16 mouse cellular contexts compared by ENCODE assay signal in genomic region chr11:18996289-18996688, GRCm38 (mm10). TPM values are rescaled to one million over a fixed set of nuclear protein-coding genes. Genes with fewer than 3 reads are reported as not detected.
DNase-seq lines count a peak whose midpoint lies in the region; ATAC-seq and TF ChIP-seq lines count a peak whose summit lies in the region.
"Had no signal": no experiment of that assay in that cellular context is flagged by ENCODE, and none has a peak within 500 bp of the region (broad histone marks: within the 10 kb centered on the region; RNA-seq: fewer than 3 reads in every experiment).

No protein-coding gene starts in this region.

- H3K27ac ChIP-seq in heart, adult 2 months: no peak overlapping the region
- no peak overlapping the region for H3K27ac ChIP-seq in lung, postnatal 0 days (ENCODE audit: low read length)
- H3K27ac ChIP-seq in MEL (ENCODE audit: control insufficient read depth, low read depth, low read length): no peak overlapping the region
- H3K27ac ChIP-seq: lung, embryonic 15.5 days; midbrain, embryonic 15.5 days; neural tube, embryonic 13.5 days had no signal

- no peak for TF ChIP-seq EP300 in heart, adult 2 months (IDR thresholded peaks at IDR 0.05; ENCODE audit: insufficient read depth, low read depth, low read length)
- no peak for TF ChIP-seq EP300 in lung, postnatal 0 days (IDR thresholded peaks at IDR 0.05)
- TF ChIP-seq EP300 in MEL (IDR thresholded peaks at IDR 0.05; ENCODE audit: low read depth in 1 of 2, low read length in 2 of 2): no peak

- peak; percentile 43 for TF ChIP-seq CTCF in heart, adult 2 months (IDR thresholded peaks at IDR 0.05)
- TF ChIP-seq CTCF in lung, postnatal 0 days (IDR thresholded peaks at IDR 0.05): peak; percentile 39
- peak; percentile 26 to 45 (median 38); a peak in 5 of 6 replicates for TF ChIP-seq CTCF in MEL (IDR thresholded peaks at IDR 0.05 in 2 of 3, conservative IDR thresholded peaks at IDR 0.05 in 1 of 3; ENCODE audit: control insufficient read depth in 1 of 3, insufficient read depth in 1 of 3, low read depth in 2 of 3, low read length in 3 of 3, poor library complexity in 1 of 3, severe bottlenecking in 1 of 3)

- no peak for TF ChIP-seq POLR2A in heart, adult 2 months (IDR thresholded peaks at IDR 0.05; ENCODE audit: insufficient read depth, low read depth, low read length)
- no peak for TF ChIP-seq POLR2A in MEL (IDR thresholded peaks at IDR 0.05; ENCODE audit: control insufficient read depth in 1 of 2, insufficient read depth in 1 of 2, low read depth in 1 of 2, low read length in 2 of 2, poor library complexity in 1 of 2)

- H3K27me3 ChIP-seq in heart, adult 2 months (ENCODE audit: control insufficient read depth, insufficient read depth, low read length): no peaks in the 10 kb centered on the region
- no peaks in the 10 kb centered on the region for H3K27me3 ChIP-seq in lung, postnatal 0 days (replicated peaks; ENCODE audit: insufficient read depth, low read length)
- H3K27me3 ChIP-seq in MEL (ENCODE audit: control insufficient read depth in 1 of 2, insufficient read depth in 2 of 2, low read length in 2 of 2): no peaks in the 10 kb centered on the region
- H3K27me3 ChIP-seq: lung, embryonic 15.5 days; midbrain, embryonic 15.5 days; neural tube, embryonic 13.5 days had no signal

- no peak overlapping the region for H3K9ac ChIP-seq in heart, adult 2 months (ENCODE audit: low read depth, low read length)
- no peak overlapping the region for H3K9ac ChIP-seq in lung, postnatal 0 days (replicated peaks; ENCODE audit: low read depth)
- H3K9ac ChIP-seq in MEL (ENCODE audit: control insufficient read depth, low read depth, low read length, poor library complexity, severe bottlenecking): no peak overlapping the region
- H3K9ac ChIP-seq: lung, embryonic 15.5 days; midbrain, embryonic 15.5 days; neural tube, embryonic 13.5 days had no signal

- intact Hi-C loops in heart, adult 2 months (cut with DNase I): no loop called here
- intact Hi-C loops in heart, postnatal 14 days (cut with DNase I): no loop called here

- peaks cover 18% of the 10 kb centered on the region for H3K36me3 ChIP-seq in heart, adult 2 months (ENCODE audit: control insufficient read depth, insufficient read depth, low read length)
- no peaks in the 10 kb centered on the region for H3K36me3 ChIP-seq in lung, postnatal 0 days (ENCODE audit: insufficient read depth, low read length)
- peaks cover 0 to 6% of the 10 kb centered on the region in 2 experiments; a peak in 2 of 4 replicates for H3K36me3 ChIP-seq in MEL (ENCODE audit: control insufficient read depth in 1 of 2, insufficient read depth in 2 of 2, low read length in 2 of 2)
- H3K36me3 ChIP-seq: midbrain, embryonic 15.5 days had no signal

- H3K79me2 ChIP-seq in heart, adult 2 months (replicated peaks; ENCODE audit: control insufficient read depth, insufficient read depth, low read length): no peaks in the 10 kb centered on the region; the same call in 1 of the 2 replicates
- no peaks in the 10 kb centered on the region for H3K79me2 ChIP-seq in MEL (ENCODE audit: control insufficient read depth, insufficient read depth, low read length, poor library complexity)

- no peaks in the 10 kb centered on the region for H3K9me3 ChIP-seq in lung, postnatal 0 days (ENCODE audit: low read length)
- no peaks in the 10 kb centered on the region for H3K9me3 ChIP-seq in MEL (replicated peaks; ENCODE audit: insufficient read depth, low read length)
- H3K9me3 ChIP-seq: lung, embryonic 15.5 days; midbrain, embryonic 15.5 days; neural tube, embryonic 13.5 days had no signal

- peaks cover 2% of the 10 kb centered on the region for H3K4me1 ChIP-seq in heart, adult 2 months (ENCODE audit: control insufficient read depth, insufficient read depth, low read length)
- no peaks in the 10 kb centered on the region for H3K4me1 ChIP-seq in lung, postnatal 0 days (ENCODE audit: insufficient read depth, low read depth, low read length)
- peaks cover 4 to 7% of the 10 kb centered on the region in 2 experiments; a peak in 2 of 4 replicates for H3K4me1 ChIP-seq in MEL (ENCODE audit: control insufficient read depth in 1 of 2, insufficient read depth in 2 of 2, low read length in 2 of 2)
- H3K4me1 ChIP-seq: lung, embryonic 15.5 days; midbrain, embryonic 15.5 days had no signal

- DNase-seq in heart, adult 2 months: no peak
- no peak for DNase-seq in heart, postnatal 14 days
- DNase-seq in lung, postnatal 0 days (ENCODE audit: low spot score): no peak
- DNase-seq in lung, postnatal 25 days (ENCODE audit: low spot score): no peak
- peak; percentile 71 for DNase-seq in MEL (ENCODE audit: low read depth, low spot score)
- peak; percentile 43 for DNase-seq in retina, postnatal 1 day
- no peak for DNase-seq in ovary, postnatal 10 days (ENCODE audit: low spot score)
- DNase-seq: cerebellum, adult 18-20 months; embryo, embryonic 11 days; heart, postnatal 36 days; kidney, adult 8-10 months; thymus, adult 2 months had no signal

- no peak overlapping the region for H3K4me2 ChIP-seq in lung, postnatal 0 days (replicated peaks; ENCODE audit: low read depth, low read length)
- H3K4me2 ChIP-seq: lung, embryonic 15.5 days; midbrain, embryonic 15.5 days; neural tube, embryonic 13.5 days had no signal

- no peak for ATAC-seq in lung, postnatal 0 days
- ATAC-seq: CD4-positive, CD25-positive, alpha-beta regulatory T cell, adult 4 months; midbrain, embryonic 15.5 days had no signal

- no peak overlapping the region for H3K4me3 ChIP-seq in heart, adult 2 months
- H3K4me3 ChIP-seq in lung, postnatal 0 days (ENCODE audit: low read depth, low read length): no peak overlapping the region
- H3K4me3 ChIP-seq in MEL (ENCODE audit: control insufficient read depth in 1 of 2, insufficient read depth in 1 of 2, low read depth in 2 of 2, low read length in 2 of 2): no peak overlapping the region
- H3K4me3 ChIP-seq: lung, embryonic 15.5 days; midbrain, embryonic 15.5 days; neural tube, embryonic 13.5 days had no signal

- 97% methylated on average over 2 of the region's 2 CpGs for WGBS in heart, adult 2 months
- 100% methylated on average over 2 of the region's 2 CpGs for WGBS in lung, postnatal 0 days

- peak; percentile 23 for TF ChIP-seq RAD21 in MEL (IDR thresholded peaks at IDR 0.05; ENCODE audit: low read depth, low read length)

TF ChIP-seq in MEL, 35 proteins besides CTCF, POLR2A, EP300 and RAD21:
- TF ChIP-seq E2F4 (IDR thresholded peaks at IDR 0.05; ENCODE audit: borderline replicate concordance, low read depth, low read length) (no peak), RCOR1 (IDR thresholded peaks at IDR 0.05; ENCODE audit: low read depth, low read length) (no peak), MXI1 (IDR thresholded peaks at IDR 0.05; ENCODE audit: low read depth, low read length) (no peak), BHLHE40 (IDR thresholded peaks at IDR 0.05; ENCODE audit: borderline replicate concordance, low read depth, low read length) (no peak)
TF ChIP-seq in MEL: peak in this region for 0.

RNA-seq across cellular contexts. Expression of gene Meis1, which starts 22.5 kb away (rescaled TPM):
- total RNA-seq in heart, adult 2 months (2021): 10 to 100 TPM; 29.0 to 31.4 TPM
- polyA plus RNA-seq in heart, adult 2 months (2012; rRNA removed): 18.2 and 22.6 TPM in 2 replicates
- 10 to 100 TPM; 30.1 to 33.9 TPM for total RNA-seq in heart, postnatal 14 days (2021)
- 39.6 and 44.9 TPM in 2 replicates for polyA plus RNA-seq in lung, postnatal 0 days (2015; fragmentation: Nextera tagmentation; extraction: Ambion mirVana)
- 15.3 and 16.5 TPM in 2 replicates for total RNA-seq in MEL (2012; rRNA removed)
- polyA plus RNA-seq in MEL (2012; ENCODE audit: insufficient read depth in 1 of 2, insufficient read length in 2 of 2, low read depth in 1 of 2, low replicate concordance in 2 of 2, missing spikeins in 1 of 2): 1 to 10 TPM in 1 of 2 experiments, not detected in 1; 8.2 TPM

Comparison
In these comparisons a context has a peak if more than half of its experiments do, and no peak if none do; other contexts are left out.
1. DNase-seq: peak in MEL (single experiment) and retina, postnatal 1 day (single experiment); none in heart, adult 2 months (0 of 2), heart, postnatal 14 days (0 of 2), lung, postnatal 0 days (single experiment), lung, postnatal 25 days (single experiment) and ovary, postnatal 10 days (single experiment).
2. Peak in every context shown above with its lines, with median percentiles within 50 percentile points of each other: CTCF ChIP-seq.